Mouse (Mus musculus) heart, postnatal 0 days (tissue): Measurements from ENCODE around the gene Fbxw15. TPM values are rescaled to one million over a fixed set of nuclear protein-coding genes. Genes with fewer than 3 reads are reported as not detected.
"Not testable (repeated sequence)": the region's sequence is repeated elsewhere in the genome, so short reads cannot be mapped to it uniquely, and the experiment has no call there.

Experiments used
- ATAC-seq: fragments of 200-750 bp; cut with Nextera tagmentation; 2 replicates; pipeline ENCODE4 v1.8.0; 2017; ENCODE audit warnings: low read depth, moderate number of reproducible peaks, moderate library complexity; ENCODE audit not compliant: insufficient read depth
- DNase-seq: peaks from one replicate; pipeline ENCODE4 v3.0.0-alpha.2; 2016; ENCODE audit warnings: low spot score
- H3K27ac ChIP-seq: fragments of 300-500 bp; sonication (generic); 2 replicates; pipeline ENCODE4 v1.5.1; 2014; ENCODE audit warnings: low read depth, mild to moderate bottlenecking
- H3K27me3 ChIP-seq: fragments of 300-500 bp; sonication (generic); 2 replicates; pipeline ENCODE4 v1.6.1; 2014; ENCODE audit warnings: low read length, mixed read lengths; ENCODE audit not compliant: control insufficient read depth, insufficient read depth
- H3K36me3 ChIP-seq: fragments of 300-500 bp; sonication (generic); replicated peaks from 2 replicates; pipeline ENCODE4 v1.6.1; 2014; ENCODE audit warnings: low read length, mixed read lengths; ENCODE audit not compliant: control insufficient read depth, insufficient read depth
- H3K4me1 ChIP-seq: fragments of 300-500 bp; sonication (generic); 2 replicates; pipeline ENCODE4 v1.6.1; 2014; ENCODE audit warnings: antibody characterized with exemption; ENCODE audit not compliant: control insufficient read depth, insufficient read depth
- H3K4me2 ChIP-seq: fragments of 300-500 bp; sonication (generic); 2 replicates; pipeline ENCODE4 v1.6.1; 2014; ENCODE audit warnings: low read depth, mild to moderate bottlenecking, low read length, moderate library complexity
- H3K4me3 ChIP-seq: fragments of 300-500 bp; sonication (generic); 2 replicates; pipeline ENCODE4 v1.5.1; 2014; ENCODE audit warnings: low read depth, low read length
- H3K9ac ChIP-seq: fragments of 300-500 bp; sonication (generic); replicated peaks from 2 replicates; pipeline ENCODE4 v1.6.1; 2014; ENCODE audit warnings: low read depth, low read length, mixed read lengths
- H3K9me3 ChIP-seq: fragments of 300-500 bp; sonication (generic); replicated peaks from 2 replicates; pipeline ENCODE4 v1.6.1; 2016; ENCODE audit warnings: low read length; ENCODE audit not compliant: control insufficient read depth
- CTCF ChIP-seq: IDR thresholded peaks from 2 replicates; pipeline ENCODE4 v1.5.1; 2016; ENCODE audit warnings: antibody characterized with exemption, control low read depth, low read depth
- EP300 ChIP-seq: IDR thresholded peaks from 2 replicates; pipeline ENCODE4 v1.6.1; 2016; ENCODE audit warnings: antibody characterized with exemption, low read depth
- WGBS: fragments of 180-500 bp; shearing (Covaris S2); extraction: QIAGEN DNeasy Blood & Tissue Kit; methylation state at CpG from one replicate; pipeline ENCODE4 v1.1.7; 2014; 5-methylcytosine and 5-hydroxymethylcytosine counted together
- polyA plus RNA-seq: library from polyadenylated mRNA; unstranded; fragments of >200 nt; fragmentation: Nextera tagmentation; extraction: Ambion mirVana; gene quantifications from 2 replicates; pipeline ENCODE4 v1.2.1, GENCODE M21; 2015
- total RNA-seq: library from RNA; depleted of rRNA; stranded (reverse); fragments of >200 nt; gene quantifications from 2 replicates; pipeline ENCODE4 v1.2.3, GENCODE M21; 2014; ENCODE audit warnings: low replicate concordance; rRNA removed

Fbxw15 gene
- total RNA-seq = not detected in 2 replicates
- not detected in 2 replicates for polyA plus RNA-seq

GRCm38 (mm10) chr9:109568162-109568561 lies at the start of gene Fbxw15:
TSS of gene Fbxw15 (minus strand) at chr9:109568262.
- H3K27ac ChIP-seq, DNase-seq, ATAC-seq, H3K27me3 ChIP-seq, H3K4me1 ChIP-seq, H3K4me2 ChIP-seq, H3K4me3 ChIP-seq, H3K9ac ChIP-seq, H3K36me3 ChIP-seq, H3K9me3 ChIP-seq: not testable (repeated sequence)
- 76% methylated on average over 4 of the region's 4 CpGs for WGBS

GRCm38 (mm10) chr9:109606837-109607236 lies 38.8 kb upstream of the Fbxw15 start:
- DNase-seq = peak; percentile 22
- not testable (repeated sequence) for H3K36me3 ChIP-seq, H3K9me3 ChIP-seq, ATAC-seq, H3K27me3 ChIP-seq, H3K4me2 ChIP-seq, H3K4me1 ChIP-seq, H3K4me3 ChIP-seq, H3K9ac ChIP-seq, H3K27ac ChIP-seq
- WGBS = 29% methylated on average over 5 of the region's 5 CpGs
- TF ChIP-seq CTCF = peak; percentile 22; the same call in 1 of the 2 replicates

GRCm38 (mm10) chr9:109602128-109602527 lies 34.1 kb upstream of the Fbxw15 start:
- H3K9me3 ChIP-seq, DNase-seq, ATAC-seq, H3K9ac ChIP-seq, H3K36me3 ChIP-seq, H3K4me3 ChIP-seq, H3K27ac ChIP-seq, H3K27me3 ChIP-seq, H3K4me1 ChIP-seq, H3K4me2 ChIP-seq: not testable (repeated sequence)
- WGBS = 44% methylated on average over 2 of the region's 2 CpGs

- no peaks in the 10 kb centered on the region for H3K4me1 ChIP-seq
- H3K36me3 ChIP-seq = no peaks in the 10 kb centered on the region
- ATAC-seq (no peak), DNase-seq (no peak)
- H3K27ac ChIP-seq = no peak overlapping the region
- H3K4me3 ChIP-seq = no peak overlapping the region
- H3K4me2 ChIP-seq = no peak overlapping the region
- TF ChIP-seq EP300 (no peak), CTCF (no peak)
- no peak overlapping the region for H3K9ac ChIP-seq
- H3K27me3 ChIP-seq = no peaks in the 10 kb centered on the region
- H3K9me3 ChIP-seq = no peaks in the 10 kb centered on the region
Measured at GRCm38 (mm10) chr9:109597226-109597625, 29.2 kb upstream of the Fbxw15 start.

- Histone ChIP-seq H3K9me3 (no peaks in the 10 kb centered on the region), H3K27ac (no peak overlapping the region), H3K4me1 (no peaks in the 10 kb centered on the region), H3K9ac (no peak overlapping the region), H3K4me2 (no peak overlapping the region), H3K27me3 (no peaks in the 10 kb centered on the region), H3K4me3 (no peak overlapping the region), H3K36me3 (no peaks in the 10 kb centered on the region)
- ATAC-seq (no peak), DNase-seq (no peak)
- no peak for TF ChIP-seq CTCF
- no peak for TF ChIP-seq EP300
- 68% methylated on average over 2 of the region's 2 CpGs for WGBS
Measured at GRCm38 (mm10) chr9:109594866-109595265, 26.8 kb upstream of the Fbxw15 start.

GRCm38 (mm10) chr9:109565546-109565945 lies 2.5 kb downstream of the Fbxw15 start:
- WGBS = 68% methylated on average over 1 of the region's 1 CpGs
- no peak overlapping the region for H3K27ac ChIP-seq
- no peak for ATAC-seq

GRCm38 (mm10) chr9:109562106-109562505 lies 6.0 kb downstream of the Fbxw15 start:
- not testable (repeated sequence) for H3K36me3 ChIP-seq, ATAC-seq, H3K4me1 ChIP-seq, H3K4me2 ChIP-seq, H3K9ac ChIP-seq, DNase-seq, H3K27me3 ChIP-seq, H3K4me3 ChIP-seq, H3K27ac ChIP-seq, H3K9me3 ChIP-seq

More at GRCm38 (mm10) chr9:109565546-109565945, 2.5 kb downstream of the Fbxw15 start:
- TF ChIP-seq EP300 (no peak), CTCF (no peak)
- no peaks in the 10 kb centered on the region for H3K9me3 ChIP-seq
- no peaks in the 10 kb centered on the region for H3K4me1 ChIP-seq
- H3K4me3 ChIP-seq = no peak overlapping the region
- H3K4me2 ChIP-seq = no peak overlapping the region
- DNase-seq = no peak
- no peaks in the 10 kb centered on the region for H3K27me3 ChIP-seq
- no peak overlapping the region for H3K9ac ChIP-seq
- H3K36me3 ChIP-seq = no peaks in the 10 kb centered on the region
